Mouse (Mus musculus) midbrain, embryonic 14.5 days (tissue): ENCODE measurements around the gene Fancd2. TPM values are rescaled to one million over a fixed set of nuclear protein-coding genes. Genes with fewer than 3 reads are reported as not detected.

Experiments used
- ATAC-seq: fragments of 200-750 bp; cut with Nextera tagmentation; 2 replicates; pipeline ENCODE4 v1.8.0; 2017; ENCODE audit warnings: moderate number of reproducible peaks, moderate library complexity; ENCODE audit not compliant: low FRiP score, low TSS enrichment
- DNase-seq: peaks from one replicate; pipeline ENCODE4 v3.0.0-alpha.2; 2015
- H3K27ac ChIP-seq: fragments of 300-500 bp; sonication (generic); replicated peaks from 2 replicates; pipeline ENCODE4 v1.5.1; 2014; ENCODE audit warnings: mild to moderate bottlenecking, low read depth, low read length, moderate library complexity
- H3K27me3 ChIP-seq: fragments of 300-500 bp; sonication (generic); 2 replicates; pipeline ENCODE4 v1.6.1; 2014; ENCODE audit warnings: low read length, control low read depth, mixed read lengths; ENCODE audit not compliant: control insufficient read depth, insufficient read depth
- H3K36me3 ChIP-seq: fragments of 300-500 bp; sonication (generic); 2 replicates; pipeline ENCODE4 v1.6.1; 2014; ENCODE audit warnings: low read length, control low read depth; ENCODE audit not compliant: control insufficient read depth, insufficient read depth
- H3K4me1 ChIP-seq: fragments of 300-500 bp; sonication (generic); 2 replicates; pipeline ENCODE4 v1.6.1; 2014; ENCODE audit warnings: mild to moderate bottlenecking, antibody characterized with exemption, low read length, control low read depth; ENCODE audit not compliant: control insufficient read depth, insufficient read depth
- H3K4me2 ChIP-seq: fragments of 300-500 bp; sonication (generic); 2 replicates; pipeline ENCODE4 v1.6.1; 2014; ENCODE audit warnings: mild to moderate bottlenecking, low read length, moderate library complexity
- H3K4me3 ChIP-seq: fragments of 300-500 bp; sonication (generic); replicated peaks from 2 replicates; pipeline ENCODE4 v1.5.1; 2014; ENCODE audit warnings: low read depth, low read length
- H3K9ac ChIP-seq: fragments of 300-500 bp; sonication (generic); replicated peaks from 2 replicates; pipeline ENCODE4 v1.6.1; 2014; ENCODE audit warnings: mild to moderate bottlenecking, low read length, moderate library complexity
- H3K9me3 ChIP-seq: fragments of 300-500 bp; sonication (generic); 2 replicates; pipeline ENCODE4 v1.6.1; 2016; ENCODE audit warnings: low read length, control low read depth, mixed read lengths; ENCODE audit not compliant: control insufficient read depth
- WGBS: fragments of 180-500 bp; shearing (Covaris S2); extraction: QIAGEN DNeasy Blood & Tissue Kit; methylation state at CpG from one replicate; pipeline ENCODE4 v1.1.7; 2014; 5-methylcytosine and 5-hydroxymethylcytosine counted together
- polyA plus RNA-seq: library from polyadenylated mRNA; unstranded; fragments of >200 nt; fragmentation: Nextera tagmentation; extraction: Ambion mirVana; gene quantifications from 2 replicates; pipeline ENCODE4 v1.2.1, GENCODE M21; 2014

Gene Fancd2
- polyA plus RNA-seq, 1 experiment from 2014 or later: 3.7 TPM

- peaks cover 11% of the 10 kb centered on the region for H3K36me3 ChIP-seq
- no peak overlapping the region for H3K9ac ChIP-seq
- DNase-seq: no peak
- H3K4me2 ChIP-seq: no peak overlapping the region
- no peaks in the 10 kb centered on the region for H3K9me3 ChIP-seq
- ATAC-seq: no peak
- H3K4me1 ChIP-seq: no peaks in the 10 kb centered on the region
- no peaks in the 10 kb centered on the region for H3K27me3 ChIP-seq
- H3K27ac ChIP-seq: no peak overlapping the region
- H3K4me3 ChIP-seq: no peak overlapping the region
- 48% methylated on average over 5 of the region's 5 CpGs for WGBS
These were observed 22.6 kb upstream of the Fancd2 start for GRCm38 (mm10) chr6:113508947-113509280.

- ATAC-seq (no peak), DNase-seq (no peak)
- Histone ChIP-seq H3K36me3 (peaks cover 62% of the 10 kb centered on the region), H3K9me3 (no peaks in the 10 kb centered on the region), H3K9ac (no peak overlapping the region), H3K27ac (no peak overlapping the region), H3K27me3 (no peaks in the 10 kb centered on the region), H3K4me3 (no peak overlapping the region), H3K4me1 (no peaks in the 10 kb centered on the region), H3K4me2 (no peak overlapping the region)
- WGBS: 92% methylated on average over 6 of the region's 6 CpGs
These were observed 17.5 kb upstream of the Fancd2 start for GRCm38 (mm10) chr6:113513944-113514343.

DNA sequence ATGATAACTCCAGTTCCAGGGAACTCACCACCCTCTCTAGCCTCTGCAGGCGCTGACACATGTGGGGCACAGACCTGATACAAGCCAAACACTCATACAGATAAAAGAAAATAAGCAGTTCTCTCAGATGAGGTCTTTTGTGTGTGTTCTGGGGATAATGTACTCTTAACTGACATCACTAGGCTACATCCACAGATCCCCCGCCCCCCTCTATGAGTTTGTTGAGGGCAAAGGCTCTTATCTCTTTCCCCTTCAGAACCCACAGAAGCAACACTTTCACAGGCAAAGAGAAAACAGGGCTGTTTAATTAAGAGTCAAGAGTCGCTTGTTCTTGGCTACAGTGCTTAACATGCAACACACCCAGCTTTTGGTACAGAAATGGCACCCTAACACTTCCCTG, 16.9 kb upstream of the Fancd2 start:
- Histone ChIP-seq H3K36me3 (peaks cover 68% of the 10 kb centered on the region), H3K4me2 (no peak overlapping the region), H3K27ac (no peak overlapping the region), H3K9me3 (no peaks in the 10 kb centered on the region), H3K27me3 (no peaks in the 10 kb centered on the region), H3K4me3 (no peak overlapping the region), H3K9ac (no peak overlapping the region), H3K4me1 (no peaks in the 10 kb centered on the region)
- DNase-seq (no peak), ATAC-seq (no peak)
- 97% methylated on average over 3 of the region's 3 CpGs for WGBS

GRCm38 (mm10) chr6:113517434-113518080, 13.9 kb upstream of the Fancd2 start:
- H3K36me3 ChIP-seq: peaks cover 88% of the 10 kb centered on the region
- no peak overlapping the region for H3K27ac ChIP-seq
- no peak overlapping the region for H3K4me2 ChIP-seq
- H3K27me3 ChIP-seq: no peaks in the 10 kb centered on the region
- ATAC-seq: no peak
- H3K4me3 ChIP-seq: no peak overlapping the region
- H3K9ac ChIP-seq: no peak overlapping the region
- no peak for DNase-seq
- WGBS: 98% methylated on average over 8 of the region's 8 CpGs
- no peaks in the 10 kb centered on the region for H3K9me3 ChIP-seq
- H3K4me1 ChIP-seq: no peaks in the 10 kb centered on the region

DNA sequence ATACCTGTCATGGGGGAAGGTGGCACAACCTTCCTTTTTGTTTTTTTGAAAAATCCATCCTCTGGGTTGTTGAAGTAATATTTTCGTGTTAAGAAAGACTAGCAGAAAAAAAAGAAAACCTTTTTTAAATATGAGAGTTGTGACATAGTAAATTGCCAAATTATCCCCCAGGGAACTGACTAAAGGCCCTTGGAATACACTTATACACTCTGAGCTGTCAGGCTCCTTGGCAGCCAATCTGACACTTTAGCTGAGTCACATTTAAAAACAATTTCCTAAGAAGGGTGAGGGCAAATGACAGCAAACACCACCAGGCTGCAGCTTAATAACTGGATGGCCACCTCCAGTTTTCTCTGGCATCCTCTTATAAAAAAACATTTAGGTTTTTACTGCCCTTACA, 9.2 kb upstream of the Fancd2 start:
- H3K9ac ChIP-seq: no peak overlapping the region
- H3K27me3 ChIP-seq: no peaks in the 10 kb centered on the region
- H3K27ac ChIP-seq: no peak overlapping the region
- no peaks in the 10 kb centered on the region for H3K4me1 ChIP-seq
- 90% methylated on average over 1 of the region's 1 CpGs for WGBS
- peaks cover 54% of the 10 kb centered on the region for H3K36me3 ChIP-seq
- H3K4me2 ChIP-seq: no peak overlapping the region
- H3K4me3 ChIP-seq: no peak overlapping the region
- no peaks in the 10 kb centered on the region for H3K9me3 ChIP-seq
- DNase-seq: no peak
- no peak for ATAC-seq

DNA sequence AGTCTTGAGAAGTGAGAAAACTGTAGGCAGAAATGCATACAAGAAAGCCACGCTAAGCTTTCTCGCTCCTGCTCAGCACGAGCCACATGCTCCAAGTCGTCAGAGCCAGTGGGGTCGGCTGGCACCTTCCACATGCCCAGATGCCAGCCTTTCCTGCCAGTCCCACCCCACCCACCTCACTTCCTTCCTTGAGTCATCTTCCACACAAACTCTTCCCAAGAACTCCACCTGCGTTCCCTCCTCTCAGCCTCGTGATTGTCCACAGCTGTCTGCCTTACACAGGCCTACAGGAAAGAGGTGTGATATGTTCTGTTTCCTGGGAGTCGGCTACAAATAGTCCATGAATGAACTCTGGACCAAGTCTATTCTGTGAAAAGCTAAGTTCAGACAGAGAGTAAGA, 8.1 kb upstream of the Fancd2 start:
- H3K4me1 ChIP-seq: no peaks in the 10 kb centered on the region
- no peak overlapping the region for H3K27ac ChIP-seq
- no peak overlapping the region for H3K9ac ChIP-seq
- WGBS: 93% methylated on average over 8 of the region's 8 CpGs
- DNase-seq (no peak), ATAC-seq (no peak)
- H3K27me3 ChIP-seq: no peaks in the 10 kb centered on the region
- H3K36me3 ChIP-seq: peaks cover 45% of the 10 kb centered on the region
- no peak overlapping the region for H3K4me3 ChIP-seq
- no peak overlapping the region for H3K4me2 ChIP-seq
- H3K9me3 ChIP-seq: no peaks in the 10 kb centered on the region

- H3K9ac ChIP-seq: peak overlapping the region; percentile 80; the same call in 1 of the 2 replicates
- H3K4me1 ChIP-seq: peaks cover 10% of the 10 kb centered on the region; the same call in 1 of the 2 replicates
- 6% methylated on average over 7 of the region's 7 CpGs for WGBS
- H3K4me3 ChIP-seq: peak overlapping the region; percentile 90
- DNase-seq: no peak
- no peaks in the 10 kb centered on the region for H3K9me3 ChIP-seq
- no peaks in the 10 kb centered on the region for H3K27me3 ChIP-seq
- no peak overlapping the region for H3K27ac ChIP-seq
- ATAC-seq: no peak
- H3K4me2 ChIP-seq: peak overlapping the region; percentile 72
- 0 out of 2 replicates have a peak, but pooled peaks cover 3% of the 10 kb centered on the region for H3K36me3 ChIP-seq
These were observed 440 bp downstream of the Fancd2 start for GRCm38 (mm10) chr6:113531840-113532404.

DNA sequence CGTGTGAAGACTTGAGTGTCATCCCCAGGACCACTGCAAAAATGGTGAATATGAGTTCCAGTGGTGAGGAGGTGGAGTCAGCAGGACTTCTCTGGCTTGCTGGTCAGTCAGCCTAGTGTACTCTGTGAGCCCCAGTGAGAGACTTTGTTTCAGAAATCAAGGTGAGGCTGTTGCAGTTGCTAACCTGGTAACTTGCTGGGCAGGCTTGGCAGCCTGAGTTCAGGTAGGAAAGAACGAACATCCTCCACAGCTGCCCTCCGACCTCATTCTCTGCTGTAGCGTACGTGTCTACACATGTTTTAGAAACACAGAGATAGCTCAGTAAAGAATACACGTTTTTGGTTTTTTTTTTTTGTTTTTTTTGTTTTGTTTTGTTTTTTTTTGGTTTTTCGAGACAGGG, 3.4 kb downstream of the Fancd2 start:
- H3K27me3 ChIP-seq: no peaks in the 10 kb centered on the region
- no peak for ATAC-seq
- H3K36me3 ChIP-seq: no peaks in the 10 kb centered on the region
- H3K4me3 ChIP-seq: no peak overlapping the region
- H3K4me1 ChIP-seq: peaks cover 8% of the 10 kb centered on the region; the same call in 1 of the 2 replicates
- WGBS: 90% methylated on average over 7 of the region's 7 CpGs
- no peak overlapping the region for H3K9ac ChIP-seq
- no peak overlapping the region for H3K4me2 ChIP-seq
- H3K27ac ChIP-seq: no peak overlapping the region
- DNase-seq: no peak
- no peaks in the 10 kb centered on the region for H3K9me3 ChIP-seq

GRCm38 (mm10) chr6:113541610-113542009, 10.1 kb downstream of the Fancd2 start:
- no peak overlapping the region for H3K9ac ChIP-seq
- ATAC-seq (no peak), DNase-seq (no peak)
- no peaks in the 10 kb centered on the region for H3K27me3 ChIP-seq
- no peak overlapping the region for H3K4me2 ChIP-seq
- WGBS: 89% methylated on average over 6 of the region's 6 CpGs
- H3K4me3 ChIP-seq: no peak overlapping the region
- H3K36me3 ChIP-seq: no peaks in the 10 kb centered on the region
- H3K9me3 ChIP-seq: no peaks in the 10 kb centered on the region
- no peak overlapping the region for H3K27ac ChIP-seq
- H3K4me1 ChIP-seq: no peaks in the 10 kb centered on the region
